Mouse (Mus musculus): ENCODE results near the gene Rapgef1. TPM values are rescaled to one million over a fixed set of nuclear protein-coding genes. Genes with fewer than 3 reads are reported as not detected.
A peak's percentile ranks its signal among the peaks of the same experiment; 100 is the strongest.

Gene Rapgef1
- polyA plus RNA-seq, 2 experiments = 20.8 to 51.1 TPM

DNA sequence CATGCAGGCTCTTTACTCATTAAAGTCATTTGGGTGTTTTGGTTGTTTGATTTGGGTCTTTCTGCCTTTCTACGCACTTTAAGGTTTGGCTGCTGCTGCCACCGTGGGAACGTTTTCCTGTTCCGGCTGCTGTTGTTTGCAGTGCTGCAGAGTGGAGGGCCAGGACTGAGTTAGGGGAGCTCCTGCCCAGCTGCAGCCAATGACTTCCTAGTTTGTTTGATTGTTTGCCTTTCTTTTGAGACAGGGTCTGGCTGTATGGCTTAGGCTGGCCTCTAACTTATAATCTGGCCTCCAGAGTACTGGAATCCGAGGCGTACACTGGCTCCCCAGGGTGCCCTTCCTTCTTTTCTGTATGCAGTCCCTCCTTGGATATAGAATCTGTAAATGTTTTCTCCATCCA, 57.0 kb downstream of the Rapgef1 start:
- WGBS = 64% methylated on average over 6 of the region's 6 CpGs
- no peaks in the 10 kb centered on the region for H3K27me3 ChIP-seq (ENCODE audit: control insufficient read depth, insufficient read depth, low read length)
- H3K9me3 ChIP-seq (ENCODE audit: control insufficient read depth, low read length) = no peaks in the 10 kb centered on the region
- H3K4me1 ChIP-seq (ENCODE audit: control insufficient read depth, insufficient read depth, low read length) = no peaks in the 10 kb centered on the region
- DNase-seq (ENCODE audit: low spot score) (no peak), ATAC-seq (ENCODE audit: low FRiP score, low read depth) (no peak)
- H3K9ac ChIP-seq (ENCODE audit: low read depth, low read length, severe bottlenecking) = no peak overlapping the region
- no peak overlapping the region for H3K27ac ChIP-seq (replicated peaks; ENCODE audit: low read depth, low read length)
- no peak for TF ChIP-seq POLR2A (IDR thresholded peaks at IDR 0.05; ENCODE audit: borderline replicate concordance, extremely low read depth, insufficient read depth, insufficient read length)
- H3K4me3 ChIP-seq (replicated peaks; ENCODE audit: low read length) = no peak overlapping the region
- peaks cover 4% of the 10 kb centered on the region for H3K36me3 ChIP-seq (ENCODE audit: control insufficient read depth, insufficient read depth, low read length)
- no peak overlapping the region for H3K4me2 ChIP-seq (replicated peaks; ENCODE audit: low read depth, low read length, severe bottlenecking)

DNA sequence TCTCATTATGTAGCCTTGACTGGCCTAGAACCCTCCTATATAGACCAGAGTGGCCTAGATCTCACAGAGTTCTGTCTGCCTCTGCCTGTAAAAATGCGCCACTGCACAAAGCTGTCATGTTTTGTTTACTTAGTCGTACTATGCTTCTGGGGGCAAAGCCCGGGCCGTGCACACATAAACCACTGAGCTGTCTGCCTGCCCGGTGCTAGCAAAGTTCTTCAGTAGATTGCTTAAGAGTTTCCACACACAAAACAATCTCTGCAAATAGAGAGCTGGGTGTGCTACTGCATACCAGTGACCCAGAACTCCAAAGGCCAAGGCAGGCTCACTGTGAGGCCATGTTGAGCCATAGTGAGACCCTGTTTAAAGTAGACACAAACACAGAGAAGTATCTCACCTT, 58.3 kb downstream of the Rapgef1 start:
- Histone ChIP-seq H3K27me3 (ENCODE audit: control insufficient read depth, insufficient read depth, low read length) (no peaks in the 10 kb centered on the region), H3K9ac (ENCODE audit: low read depth, low read length, severe bottlenecking) (no peak overlapping the region), H3K4me2 (replicated peaks; ENCODE audit: low read depth, low read length, severe bottlenecking) (no peak overlapping the region), H3K4me3 (replicated peaks; ENCODE audit: low read length) (no peak overlapping the region), H3K9me3 (ENCODE audit: control insufficient read depth, low read length) (no peaks in the 10 kb centered on the region), H3K4me1 (ENCODE audit: control insufficient read depth, insufficient read depth, low read length) (no peaks in the 10 kb centered on the region), H3K27ac (replicated peaks; ENCODE audit: low read depth, low read length) (no peak overlapping the region), H3K36me3 (ENCODE audit: control insufficient read depth, insufficient read depth, low read length) (peaks cover 4% of the 10 kb centered on the region)
- DNase-seq (ENCODE audit: low spot score) (no peak), ATAC-seq (ENCODE audit: low FRiP score, low read depth) (no peak)
- WGBS = 78% methylated on average over 5 of the region's 5 CpGs
- no peak for TF ChIP-seq POLR2A (IDR thresholded peaks at IDR 0.05; ENCODE audit: borderline replicate concordance, extremely low read depth, insufficient read depth, insufficient read length)

DNA sequence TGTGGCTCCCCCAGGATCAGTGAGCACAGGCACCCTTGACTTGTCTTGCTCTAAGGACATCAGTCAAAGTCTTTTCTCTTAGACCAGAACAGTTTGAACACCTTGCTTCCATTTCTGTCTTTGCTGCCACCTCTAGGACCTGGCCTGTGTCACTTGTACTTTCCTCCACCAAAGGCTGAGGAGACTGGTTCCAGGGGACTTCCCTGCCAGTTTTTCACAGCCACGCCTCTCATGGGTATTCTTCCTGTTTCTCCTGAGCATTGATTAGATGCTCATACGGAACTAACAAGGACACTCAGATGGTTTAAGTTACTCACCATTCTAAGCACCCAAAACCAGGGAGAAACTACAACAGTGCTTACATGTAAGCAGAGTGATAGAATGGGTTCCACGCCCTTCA, 59.0 kb downstream of the Rapgef1 start:
- DNase-seq (ENCODE audit: low spot score) (no peak), ATAC-seq (ENCODE audit: low FRiP score, low read depth) (no peak)
- Histone ChIP-seq H3K36me3 (ENCODE audit: control insufficient read depth, insufficient read depth, low read length) (peaks cover 4% of the 10 kb centered on the region), H3K9ac (ENCODE audit: low read depth, low read length, severe bottlenecking) (no peak overlapping the region), H3K4me2 (replicated peaks; ENCODE audit: low read depth, low read length, severe bottlenecking) (no peak overlapping the region), H3K4me3 (replicated peaks; ENCODE audit: low read length) (no peak overlapping the region), H3K27me3 (ENCODE audit: control insufficient read depth, insufficient read depth, low read length) (no peaks in the 10 kb centered on the region), H3K27ac (replicated peaks; ENCODE audit: low read depth, low read length) (no peak overlapping the region), H3K4me1 (ENCODE audit: control insufficient read depth, insufficient read depth, low read length) (no peaks in the 10 kb centered on the region), H3K9me3 (ENCODE audit: control insufficient read depth, low read length) (no peaks in the 10 kb centered on the region)
- 70% methylated on average over 3 of the region's 3 CpGs for WGBS
- TF ChIP-seq POLR2A (IDR thresholded peaks at IDR 0.05; ENCODE audit: borderline replicate concordance, extremely low read depth, insufficient read depth, insufficient read length) = no peak

DNA sequence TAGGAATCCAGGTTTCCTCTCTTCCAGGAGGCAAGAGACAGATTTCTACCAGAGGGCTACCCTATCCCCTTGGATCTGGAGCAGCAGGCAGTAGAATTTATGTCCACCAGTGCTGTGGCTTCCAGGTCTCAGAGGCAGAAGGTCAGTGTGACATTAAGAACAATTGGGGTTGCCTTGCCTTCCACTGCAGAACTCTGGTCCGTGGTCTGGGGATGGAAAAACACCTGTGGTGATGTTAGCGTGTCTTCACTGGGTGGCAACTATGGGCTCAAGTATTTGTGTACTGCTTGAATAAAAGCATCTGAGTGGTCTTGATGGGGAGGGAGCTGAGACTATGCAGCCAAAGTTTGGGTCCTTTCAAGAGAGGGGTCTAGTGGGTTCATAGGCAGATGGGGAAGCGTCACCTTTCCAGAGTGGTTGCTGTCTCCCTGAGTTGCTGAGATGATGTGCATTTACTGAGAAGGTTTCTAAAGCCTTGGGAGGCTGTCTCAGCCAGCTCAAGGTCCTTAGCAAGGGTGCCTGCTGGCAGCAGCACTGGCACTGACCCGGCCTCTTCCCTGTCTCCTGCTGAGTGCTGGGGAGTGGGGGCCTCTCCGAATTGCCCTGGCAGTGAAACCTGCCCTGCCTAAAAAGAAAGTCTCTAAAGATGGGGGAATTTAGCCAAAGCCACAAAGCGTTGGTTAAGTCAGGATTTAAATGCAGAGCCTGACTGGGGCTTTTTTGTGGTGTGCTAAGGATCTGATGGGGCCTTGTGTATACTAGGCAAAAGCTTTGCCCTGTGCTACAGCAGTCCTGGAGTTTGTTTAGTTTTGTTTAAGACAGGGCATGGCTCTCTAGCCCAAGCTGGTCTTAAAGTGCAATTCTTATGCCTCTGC, 60.4 kb downstream of the Rapgef1 start:
- Histone ChIP-seq H3K9ac (ENCODE audit: low read depth, low read length, severe bottlenecking) (no peak overlapping the region), H3K36me3 (ENCODE audit: control insufficient read depth, insufficient read depth, low read length) (peaks cover 4% of the 10 kb centered on the region), H3K4me2 (replicated peaks; ENCODE audit: low read depth, low read length, severe bottlenecking) (no peak overlapping the region), H3K4me3 (replicated peaks; ENCODE audit: low read length) (no peak overlapping the region), H3K9me3 (ENCODE audit: control insufficient read depth, low read length) (no peaks in the 10 kb centered on the region), H3K27me3 (ENCODE audit: control insufficient read depth, insufficient read depth, low read length) (no peaks in the 10 kb centered on the region), H3K27ac (replicated peaks; ENCODE audit: low read depth, low read length) (no peak overlapping the region), H3K4me1 (ENCODE audit: control insufficient read depth, insufficient read depth, low read length) (no peaks in the 10 kb centered on the region)
- TF ChIP-seq POLR2A (IDR thresholded peaks at IDR 0.05; ENCODE audit: borderline replicate concordance, extremely low read depth, insufficient read depth, insufficient read length) = no peak
- whole genome bisulfite sequencing = 86% methylated on average over 6 of the region's 6 CpGs
- ATAC-seq (ENCODE audit: low FRiP score, low read depth) (no peak), DNase-seq (ENCODE audit: low spot score) (peak; percentile 11)

DNA sequence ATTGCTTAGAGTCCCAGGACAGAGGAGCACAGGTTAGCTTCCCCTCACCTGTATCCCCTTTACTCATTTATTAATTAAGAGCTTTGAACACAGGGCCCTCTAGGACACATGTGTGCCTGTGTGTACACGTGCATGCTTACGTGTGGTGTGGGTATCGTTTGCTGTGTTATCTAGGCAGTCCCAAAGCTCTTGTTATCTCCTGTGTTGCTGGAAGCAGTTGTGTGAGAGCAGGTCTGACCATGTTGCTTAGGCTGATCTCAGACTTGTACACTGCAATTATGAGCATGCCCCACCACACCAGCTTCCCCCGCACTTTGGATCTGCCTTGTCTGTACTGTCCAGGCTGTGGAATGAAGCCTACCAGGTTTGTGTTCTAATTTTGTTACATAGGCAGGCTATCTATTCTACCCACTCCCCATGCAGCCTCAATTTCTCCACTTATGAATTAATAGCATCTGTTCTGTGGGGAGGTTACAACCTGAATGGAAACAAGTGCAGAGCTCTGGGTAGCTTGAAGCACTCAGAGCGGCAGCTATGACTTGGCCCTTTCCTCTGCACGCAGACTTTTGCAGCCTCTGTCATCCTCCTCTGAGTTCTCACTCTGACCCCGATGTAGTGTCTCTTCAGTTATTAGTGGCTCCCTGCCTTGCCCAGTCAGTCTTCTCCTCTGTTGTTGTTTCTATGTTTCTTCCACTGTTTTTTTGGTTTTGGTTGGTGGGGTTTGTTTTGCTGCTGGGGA, 63.9 kb downstream of the Rapgef1 start:
- TF ChIP-seq POLR2A (IDR thresholded peaks at IDR 0.05; ENCODE audit: borderline replicate concordance, extremely low read depth, insufficient read depth, insufficient read length) = no peak
- no peak overlapping the region for H3K9ac ChIP-seq (ENCODE audit: low read depth, low read length, severe bottlenecking)
- no peaks in the 10 kb centered on the region for H3K9me3 ChIP-seq (ENCODE audit: control insufficient read depth, low read length)
- no peak for ATAC-seq (ENCODE audit: low FRiP score, low read depth)
- no peak overlapping the region for H3K4me2 ChIP-seq (replicated peaks; ENCODE audit: low read depth, low read length, severe bottlenecking)
- peaks cover 23% of the 10 kb centered on the region for H3K36me3 ChIP-seq (ENCODE audit: control insufficient read depth, insufficient read depth, low read length)
- no peaks in the 10 kb centered on the region for H3K27me3 ChIP-seq (ENCODE audit: control insufficient read depth, insufficient read depth, low read length)
- WGBS = 84% methylated on average over 7 of the region's 7 CpGs
- H3K27ac ChIP-seq (replicated peaks; ENCODE audit: low read depth, low read length) = no peak overlapping the region
- DNase-seq (ENCODE audit: low spot score) = no peak
- H3K4me1 ChIP-seq (ENCODE audit: control insufficient read depth, insufficient read depth, low read length) = no peaks in the 10 kb centered on the region
- H3K4me3 ChIP-seq (replicated peaks; ENCODE audit: low read length) = no peak overlapping the region
